Comparison of ENCODE assay signal across 8 mouse cellular contexts in genomic region chr13:28883398-28883797, GRCm38 (mm10).
A peak's percentile ranks its signal among the peaks of the same experiment; 100 is the strongest.
DNase-seq lines count a peak whose midpoint lies in the region; ATAC-seq lines count a peak whose summit lies in the region.

No protein-coding gene starts in this region.

- ATAC-seq in heart, embryonic 15.5 days (replicated peaks; ENCODE audit: insufficient number of reproducible peaks, insufficient read depth, low FRiP score, low read depth), result no peak
- no peak for ATAC-seq in midbrain, embryonic 13.5 days

- DNase-seq in heart, postnatal 4 days, result no peak
- DNase-seq in embryonic facial prominence, embryonic 10.5 days (ENCODE audit: low spot score), result no peak
- DNase-seq in hindbrain, embryonic 10.5 days (ENCODE audit: low spot score), result no peak
- DNase-seq in frontal cortex, postnatal 36 days (ENCODE audit: low spot score in 2 of 2), result no peak
- no peak for DNase-seq in left cerebral cortex, adult 9 months (ENCODE audit: low spot score in 2 of 2)
- DNase-seq in yolk sac, embryonic 10.5 days (ENCODE audit: low spot score), result no peak

- H3K27me3 ChIP-seq in heart, embryonic 15.5 days, result peaks cover 27% of the 10 kb centered on the region
- H3K27me3 ChIP-seq in embryonic facial prominence, embryonic 10.5 days (replicated peaks; ENCODE audit: low read depth, poor library complexity, severe bottlenecking), result peaks cover 47% of the 10 kb centered on the region
- peaks cover 29% of the 10 kb centered on the region for H3K27me3 ChIP-seq in hindbrain, embryonic 10.5 days (ENCODE audit: insufficient read depth, poor library complexity, severe bottlenecking)
- H3K27me3 ChIP-seq in midbrain, embryonic 13.5 days, result peaks cover 13% of the 10 kb centered on the region; the same call in 1 of the 2 replicates

- 56% methylated on average over 8 of the region's 8 CpGs for WGBS in heart, embryonic 15.5 days
- 47% methylated on average over 8 of the region's 8 CpGs for WGBS in embryonic facial prominence, embryonic 10.5 days
- 38% methylated on average over 8 of the region's 8 CpGs for WGBS in hindbrain, embryonic 10.5 days
- WGBS in midbrain, embryonic 13.5 days, result 25% methylated on average over 8 of the region's 8 CpGs

- no peaks in the 10 kb centered on the region for H3K36me3 ChIP-seq in heart, embryonic 15.5 days
- H3K36me3 ChIP-seq in embryonic facial prominence, embryonic 10.5 days (replicated peaks), result peaks cover 15% of the 10 kb centered on the region; the same call in 1 of the 2 replicates
- H3K36me3 ChIP-seq in hindbrain, embryonic 10.5 days, result peaks cover 18% of the 10 kb centered on the region; the same call in 1 of the 2 replicates
- H3K36me3 ChIP-seq in midbrain, embryonic 13.5 days, result no peaks in the 10 kb centered on the region

- peak overlapping the region; percentile 86 for H3K4me2 ChIP-seq in heart, embryonic 15.5 days
- H3K4me2 ChIP-seq in midbrain, embryonic 13.5 days (replicated peaks), result peak overlapping the region; percentile 79

- H3K27ac ChIP-seq in heart, embryonic 15.5 days, result no peak overlapping the region
- H3K27ac ChIP-seq in embryonic facial prominence, embryonic 10.5 days (replicated peaks), result no peak overlapping the region
- H3K27ac ChIP-seq in hindbrain, embryonic 10.5 days, result peak overlapping the region; percentile 94
- H3K27ac ChIP-seq in midbrain, embryonic 13.5 days, result no peak overlapping the region

- H3K4me3 ChIP-seq in heart, embryonic 15.5 days, result peak overlapping the region; percentile 54
- H3K4me3 ChIP-seq in embryonic facial prominence, embryonic 10.5 days, result peak overlapping the region; percentile 72
- H3K4me3 ChIP-seq in hindbrain, embryonic 10.5 days, result peak overlapping the region; percentile 67
- peak overlapping the region; percentile 67 for H3K4me3 ChIP-seq in midbrain, embryonic 13.5 days (replicated peaks)

- no peak overlapping the region for H3K9ac ChIP-seq in heart, embryonic 15.5 days
- H3K9ac ChIP-seq in midbrain, embryonic 13.5 days (replicated peaks), result peak overlapping the region; percentile 74

- peaks cover 27% of the 10 kb centered on the region for H3K4me1 ChIP-seq in heart, embryonic 15.5 days (replicated peaks)
- H3K4me1 ChIP-seq in embryonic facial prominence, embryonic 10.5 days, result peaks cover 65% of the 10 kb centered on the region
- peaks cover 65% of the 10 kb centered on the region for H3K4me1 ChIP-seq in hindbrain, embryonic 10.5 days (replicated peaks)
- H3K4me1 ChIP-seq in midbrain, embryonic 13.5 days (replicated peaks), result peaks cover 71% of the 10 kb centered on the region

- no peaks in the 10 kb centered on the region for H3K9me3 ChIP-seq in heart, embryonic 15.5 days (replicated peaks)
- no peaks in the 10 kb centered on the region for H3K9me3 ChIP-seq in embryonic facial prominence, embryonic 10.5 days
- H3K9me3 ChIP-seq in hindbrain, embryonic 10.5 days, result no peaks in the 10 kb centered on the region
- no peaks in the 10 kb centered on the region for H3K9me3 ChIP-seq in midbrain, embryonic 13.5 days
